Mouse (Mus musculus): ENCODE data around the gene Abcb8. TPM values are rescaled to one million over a fixed set of nuclear protein-coding genes. Genes with fewer than 3 reads are reported as not detected.

The Abcb8 gene
- polyA plus RNA-seq, 1 experiment, result not detected

DNA sequence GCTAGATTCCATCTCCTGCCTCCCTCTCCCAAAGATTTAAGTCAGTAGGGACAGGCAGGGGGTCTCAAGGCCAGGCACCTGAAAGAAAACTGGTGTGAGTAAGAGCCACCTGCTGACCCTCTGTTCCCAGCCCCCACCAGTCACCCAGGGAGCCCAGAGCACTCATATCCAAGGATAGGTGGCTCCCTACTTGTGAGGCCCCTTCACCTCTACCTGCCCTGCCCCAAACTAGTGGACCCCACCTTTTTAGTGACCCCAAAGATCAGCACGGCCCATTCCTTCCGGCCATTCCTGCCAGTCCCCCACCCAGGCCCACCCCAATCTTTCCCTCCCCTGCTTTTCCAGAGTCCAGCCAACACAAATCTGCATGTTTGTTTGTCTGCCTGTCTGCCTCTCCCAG is 30.0 kb upstream of the Abcb8 start:
- WGBS, result 73% methylated on average over 2 of the region's 2 CpGs
- Histone ChIP-seq H3K4me3 (ENCODE audit: insufficient read depth, low read depth, low read length) (no peak overlapping the region), H3K27ac (ENCODE audit: insufficient read depth, low read depth, low read length) (no peak overlapping the region), H3K4me1 (ENCODE audit: control insufficient read depth, insufficient read depth, low read length) (peaks cover 10% of the 10 kb centered on the region)
- TF ChIP-seq CTCF (IDR thresholded peaks at IDR 0.05; ENCODE audit: insufficient read depth, low read depth, low read length), result no peak
- TF ChIP-seq POLR2A (IDR thresholded peaks at IDR 0.05; ENCODE audit: insufficient read depth, low read depth, low read length), result no peak

DNA sequence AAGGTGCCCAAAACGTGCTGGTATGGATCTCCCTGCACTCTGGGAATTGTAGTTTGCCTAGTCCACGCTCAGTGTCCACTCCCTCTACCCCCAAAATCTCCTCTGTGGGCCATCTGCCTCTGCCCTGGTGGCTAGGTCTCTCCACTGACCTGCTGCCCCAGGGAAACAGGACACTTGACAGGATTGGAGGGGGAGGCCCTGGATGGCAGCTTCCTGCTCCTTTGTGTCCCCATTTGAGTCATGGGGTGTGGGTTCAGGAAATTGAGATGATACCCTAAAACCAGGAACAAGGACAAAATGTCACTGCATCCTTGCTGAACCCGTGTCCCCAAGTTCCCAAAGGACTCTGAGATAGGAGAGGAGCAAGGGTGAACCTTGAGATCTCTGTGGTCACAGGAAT is 29.4 kb upstream of the Abcb8 start:
- Histone ChIP-seq H3K4me1 (ENCODE audit: control insufficient read depth, insufficient read depth, low read length) (peaks cover 10% of the 10 kb centered on the region), H3K4me3 (ENCODE audit: insufficient read depth, low read depth, low read length) (no peak overlapping the region), H3K27ac (ENCODE audit: insufficient read depth, low read depth, low read length) (no peak overlapping the region)
- 75% methylated on average over 3 of the region's 3 CpGs for WGBS
- no peak for TF ChIP-seq POLR2A (IDR thresholded peaks at IDR 0.05; ENCODE audit: insufficient read depth, low read depth, low read length)
- TF ChIP-seq CTCF (IDR thresholded peaks at IDR 0.05; ENCODE audit: insufficient read depth, low read depth, low read length), result no peak

DNA sequence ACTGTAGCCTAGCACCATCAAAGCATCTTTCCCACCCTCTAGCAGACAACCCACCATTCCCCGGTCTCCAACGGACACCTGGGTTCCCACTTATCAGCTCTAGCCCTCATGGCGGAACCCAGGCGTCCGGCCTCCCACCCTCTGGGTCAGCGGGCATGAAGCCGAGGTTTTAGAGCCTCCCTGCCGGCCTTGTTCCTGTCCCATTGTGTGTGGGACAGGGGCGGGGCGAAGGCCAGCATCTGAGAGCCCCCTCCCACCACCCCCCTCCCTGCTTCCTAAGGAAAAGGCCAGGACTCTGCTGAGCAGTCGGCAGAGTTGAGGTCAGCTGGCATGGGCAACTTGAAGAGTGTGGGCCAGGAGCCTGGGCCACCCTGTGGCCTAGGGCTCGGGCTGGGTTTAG is 29.0 kb upstream of the Abcb8 start, which contains the start of gene Nos3:
Gene Nos3 (plus strand): TSS at position 303 of the 400 bp plus-strand sequence.
- peak within 1 kb of the TSS; percentile 9; the same call in 1 of the 2 replicates for H3K4me3 ChIP-seq (ENCODE audit: insufficient read depth, low read depth, low read length)
- H3K27ac ChIP-seq (ENCODE audit: insufficient read depth, low read depth, low read length), result no peak within 1 kb of the TSS
- WGBS, result 58% methylated on average over 12 of the region's 12 CpGs

DNA sequence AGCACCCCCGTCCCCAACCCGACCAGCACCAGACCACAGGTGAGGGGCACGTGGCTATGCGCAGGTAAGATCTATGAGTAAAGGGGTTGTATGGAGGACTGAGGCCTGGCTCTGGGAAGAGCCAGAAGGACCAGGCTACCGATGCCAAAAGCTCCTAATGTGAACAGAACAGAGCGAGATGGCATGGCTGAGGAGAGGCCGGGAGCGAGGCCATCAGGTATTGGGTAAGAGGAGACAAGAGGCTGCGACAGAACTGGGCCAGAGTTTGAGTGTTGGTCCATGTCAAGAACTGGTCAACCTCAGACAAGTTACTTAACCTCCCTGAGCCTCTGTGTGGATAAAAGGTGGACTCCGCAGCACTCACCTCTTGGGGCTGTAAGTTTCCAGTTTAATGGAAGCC is 28.5 kb upstream of the Abcb8 start:
- H3K4me1 ChIP-seq (ENCODE audit: control insufficient read depth, insufficient read depth, low read length), result peaks cover 10% of the 10 kb centered on the region
- TF ChIP-seq CTCF (IDR thresholded peaks at IDR 0.05; ENCODE audit: insufficient read depth, low read depth, low read length) (no peak), POLR2A (IDR thresholded peaks at IDR 0.05; ENCODE audit: insufficient read depth, low read depth, low read length) (no peak)
- no peak overlapping the region for H3K27ac ChIP-seq (ENCODE audit: insufficient read depth, low read depth, low read length)
- peak overlapping the region; percentile 9; the same call in 1 of the 2 replicates for H3K4me3 ChIP-seq (ENCODE audit: insufficient read depth, low read depth, low read length)
- WGBS, result 86% methylated on average over 10 of the region's 10 CpGs

More for the DNA sequence above, 29.0 kb upstream of the Abcb8 start, which contains the start of gene Nos3:
- peaks cover 10% of the 10 kb centered on the region for H3K4me1 ChIP-seq (ENCODE audit: control insufficient read depth, insufficient read depth, low read length)
- TF ChIP-seq CTCF (IDR thresholded peaks at IDR 0.05; ENCODE audit: insufficient read depth, low read depth, low read length) (no peak), POLR2A (IDR thresholded peaks at IDR 0.05; ENCODE audit: insufficient read depth, low read depth, low read length) (no peak)

DNA sequence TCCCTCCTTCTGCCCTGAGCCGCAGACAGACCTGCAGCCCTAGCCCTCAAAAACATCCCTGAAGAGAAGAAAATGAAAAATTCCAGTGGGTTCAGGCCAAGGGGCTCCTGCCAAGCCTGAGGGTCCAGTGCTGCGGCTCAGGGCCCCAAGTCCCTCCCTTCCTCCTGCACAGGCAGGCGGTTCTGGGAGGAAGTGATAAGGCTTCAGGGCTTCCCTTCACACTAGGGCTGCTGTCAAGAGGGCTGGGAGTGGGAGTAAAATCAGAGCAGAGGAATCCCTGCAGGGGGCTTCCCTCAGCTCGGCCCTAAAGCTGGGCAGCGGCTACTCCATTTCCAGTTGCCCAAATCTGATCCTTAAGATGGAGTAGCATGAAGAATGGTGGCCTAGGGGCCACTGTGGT is 27.9 kb upstream of the Abcb8 start:
- Histone ChIP-seq H3K27ac (ENCODE audit: insufficient read depth, low read depth, low read length) (no peak overlapping the region), H3K4me3 (ENCODE audit: insufficient read depth, low read depth, low read length) (peak overlapping the region; percentile 9; the same call in 1 of the 2 replicates), H3K4me1 (ENCODE audit: control insufficient read depth, insufficient read depth, low read length) (peaks cover 9% of the 10 kb centered on the region)
- 61% methylated on average over 5 of the region's 5 CpGs for WGBS
- TF ChIP-seq POLR2A (IDR thresholded peaks at IDR 0.05; ENCODE audit: insufficient read depth, low read depth, low read length) (no peak), CTCF (IDR thresholded peaks at IDR 0.05; ENCODE audit: insufficient read depth, low read depth, low read length) (no peak)

DNA sequence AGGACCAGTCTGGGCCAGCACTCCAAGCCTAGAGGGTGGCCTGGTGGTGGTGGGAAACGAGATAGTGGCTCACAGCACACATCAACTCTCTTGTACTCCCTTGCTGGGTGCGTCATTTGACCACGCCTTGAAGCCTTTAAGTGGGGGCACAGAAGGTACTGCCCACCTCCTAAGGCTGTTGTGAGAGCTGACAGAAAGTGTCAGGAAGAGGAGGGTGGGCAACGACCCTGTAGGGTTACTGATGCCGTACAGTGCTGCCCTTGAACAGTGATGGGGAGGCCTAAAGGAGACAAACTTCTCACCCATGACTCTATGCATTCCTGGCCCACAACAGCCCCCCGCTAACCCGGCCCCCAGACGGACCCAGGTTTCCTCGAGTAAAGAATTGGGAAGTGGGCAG is 27.0 kb upstream of the Abcb8 start:
- 90% methylated on average over 9 of the region's 9 CpGs for WGBS
- TF ChIP-seq POLR2A (IDR thresholded peaks at IDR 0.05; ENCODE audit: insufficient read depth, low read depth, low read length) (no peak), CTCF (IDR thresholded peaks at IDR 0.05; ENCODE audit: insufficient read depth, low read depth, low read length) (no peak)
- H3K27ac ChIP-seq (ENCODE audit: insufficient read depth, low read depth, low read length), result no peak overlapping the region
- H3K4me1 ChIP-seq (ENCODE audit: control insufficient read depth, insufficient read depth, low read length), result peaks cover 1% of the 10 kb centered on the region
- no peak overlapping the region for H3K4me3 ChIP-seq (ENCODE audit: insufficient read depth, low read depth, low read length)

DNA sequence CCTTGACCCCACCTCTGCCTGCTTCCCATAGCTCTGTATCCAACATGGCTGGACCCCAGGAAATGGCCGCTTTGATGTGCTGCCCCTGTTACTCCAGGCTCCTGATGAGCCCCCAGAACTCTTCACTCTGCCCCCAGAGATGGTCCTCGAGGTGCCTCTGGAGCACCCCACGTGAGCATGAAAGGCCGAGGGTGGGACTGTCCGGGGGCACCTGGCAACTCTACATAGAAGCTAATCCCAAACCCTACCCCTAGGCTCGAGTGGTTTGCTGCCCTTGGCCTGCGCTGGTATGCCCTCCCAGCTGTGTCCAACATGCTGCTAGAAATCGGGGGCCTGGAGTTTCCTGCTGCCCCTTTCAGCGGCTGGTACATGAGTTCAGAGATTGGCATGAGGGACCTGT is 23.7 kb upstream of the Abcb8 start:
- Histone ChIP-seq H3K27ac (ENCODE audit: insufficient read depth, low read depth, low read length) (no peak overlapping the region), H3K4me3 (ENCODE audit: insufficient read depth, low read depth, low read length) (no peak overlapping the region), H3K4me1 (ENCODE audit: control insufficient read depth, insufficient read depth, low read length) (peaks cover 2% of the 10 kb centered on the region; the same call in 1 of the 2 replicates)
- WGBS, result 90% methylated on average over 9 of the region's 9 CpGs
- TF ChIP-seq CTCF (IDR thresholded peaks at IDR 0.05; ENCODE audit: insufficient read depth, low read depth, low read length), result no peak
- no peak for TF ChIP-seq POLR2A (IDR thresholded peaks at IDR 0.05; ENCODE audit: insufficient read depth, low read depth, low read length)

DNA sequence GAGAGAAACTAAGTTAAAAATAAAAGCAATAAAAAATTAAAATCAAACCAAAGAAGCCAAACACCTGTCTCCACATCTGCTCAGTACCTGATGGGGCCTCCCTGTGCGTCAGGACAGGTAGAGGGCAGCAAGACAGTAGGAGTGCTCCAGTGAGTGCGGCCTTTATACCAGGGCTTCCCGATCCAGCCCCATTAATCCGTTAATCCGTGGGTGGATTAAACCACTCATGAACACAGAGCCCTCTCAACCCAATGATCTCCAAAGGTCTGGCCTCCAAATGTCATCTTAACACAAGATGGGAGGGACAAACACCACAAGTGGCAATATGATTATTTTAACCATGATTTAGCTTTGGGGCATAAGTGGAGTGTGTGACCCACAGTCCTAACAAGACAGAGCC is 19.7 kb upstream of the Abcb8 start:
- Histone ChIP-seq H3K27ac (ENCODE audit: insufficient read depth, low read depth, low read length) (no peak overlapping the region), H3K4me3 (ENCODE audit: insufficient read depth, low read depth, low read length) (no peak overlapping the region), H3K4me1 (ENCODE audit: control insufficient read depth, insufficient read depth, low read length) (peaks cover 2% of the 10 kb centered on the region; the same call in 1 of the 2 replicates)
- TF ChIP-seq POLR2A (IDR thresholded peaks at IDR 0.05; ENCODE audit: insufficient read depth, low read depth, low read length) (no peak), CTCF (IDR thresholded peaks at IDR 0.05; ENCODE audit: insufficient read depth, low read depth, low read length) (no peak)
- WGBS, result 70% methylated on average over 5 of the region's 5 CpGs

DNA sequence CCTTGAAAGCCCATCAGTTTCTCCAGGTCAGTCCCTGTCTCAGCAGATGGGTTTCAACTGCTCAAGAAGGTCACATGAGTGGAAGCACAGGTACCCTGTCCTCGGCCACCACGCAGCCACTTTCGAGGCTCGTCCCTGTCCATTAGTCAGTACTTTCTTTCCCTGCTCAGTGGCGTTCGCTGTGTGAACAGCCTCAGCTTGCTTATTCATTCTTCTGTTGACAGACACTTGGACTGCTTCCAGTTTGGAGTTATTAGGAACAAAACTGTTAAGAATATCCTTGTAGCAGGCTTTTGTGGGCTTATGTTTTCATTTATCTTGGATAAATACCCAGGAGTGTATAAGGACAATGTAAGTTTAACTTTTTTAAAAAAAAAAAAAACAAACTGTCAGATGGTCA is 19.2 kb upstream of the Abcb8 start:
- WGBS, result 18% methylated on average over 6 of the region's 6 CpGs
- H3K4me1 ChIP-seq (ENCODE audit: control insufficient read depth, insufficient read depth, low read length), result peaks cover 2% of the 10 kb centered on the region; the same call in 1 of the 2 replicates
- H3K27ac ChIP-seq (ENCODE audit: insufficient read depth, low read depth, low read length), result no peak overlapping the region
- TF ChIP-seq CTCF (IDR thresholded peaks at IDR 0.05; ENCODE audit: insufficient read depth, low read depth, low read length), result no peak
- H3K4me3 ChIP-seq (ENCODE audit: insufficient read depth, low read depth, low read length), result no peak overlapping the region

Measured in olfactory bulb, adult 2 months (tissue).